Mouse (Mus musculus) CH12.LX (cell line): Measurements from ENCODE around the gene Plekhg6. TPM values are rescaled to one million over a fixed set of nuclear protein-coding genes. Genes with fewer than 3 reads are reported as not detected.

Experiments used
- DNase-seq: peaks from one replicate; pipeline ENCODE4 v3.0.0-alpha.2; 2013; ENCODE audit errors: extremely low read depth
- H3K27ac ChIP-seq: 2 replicates; pipeline ENCODE4 v1.5.1; 2012; ENCODE audit warnings: low read depth, mild to moderate bottlenecking, control low read depth, moderate library complexity; ENCODE audit not compliant: insufficient read depth
- H3K27me3 ChIP-seq: replicated peaks from 2 replicates; pipeline ENCODE3; 2012; ENCODE audit warnings: inconsistent platforms
- H3K36me3 ChIP-seq, 2 experiments: replicated peaks in 1 of 2; 2 replicates each; pipeline versions ENCODE3 to v1.6.1; 2012; ENCODE audit warnings: inconsistent platforms in 1 of 2, low read length in 1 of 2, mild to moderate bottlenecking in 1 of 2, mixed read lengths in 1 of 2, moderate library complexity in 1 of 2; ENCODE audit not compliant: control insufficient read depth in 1 of 2, insufficient read depth in 1 of 2
- H3K4me1 ChIP-seq, 2 experiments: 2 replicates each; pipeline ENCODE4 v1.6.1; 2012; ENCODE audit warnings: inconsistent platforms in 1 of 2, moderate library complexity in 1 of 2; ENCODE audit not compliant: insufficient read depth in 2 of 2, control insufficient read depth in 1 of 2
- H3K4me2 ChIP-seq: 2 replicates; pipeline ENCODE4 v1.6.1; 2012; ENCODE audit warnings: low read depth, mild to moderate bottlenecking, control low read depth; ENCODE audit not compliant: poor library complexity, insufficient read depth, severe bottlenecking
- H3K4me3 ChIP-seq, 3 experiments: fragments of 150-350 bp in 1 of 3; sonication (generic) in 1 of 3; replicated peaks in 1 of 3; 2 replicates each; pipeline versions ENCODE3 to v1.5.1; 2011 to 2012; ENCODE audit warnings: low read depth in 2 of 3, low read length in 2 of 3, mild to moderate bottlenecking in 2 of 3, moderate library complexity in 2 of 3, control low read depth in 1 of 3, improper control_type of control experiment in 1 of 3, inconsistent platforms in 1 of 3, mixed read lengths in 1 of 3; ENCODE audit not compliant: poor library complexity in 1 of 3
- H3K79me2 ChIP-seq: replicated peaks from 2 replicates; pipeline ENCODE4 v1.6.1; 2012; ENCODE audit warnings: mild to moderate bottlenecking, moderate library complexity; ENCODE audit not compliant: control insufficient read depth, poor library complexity, insufficient read depth, severe bottlenecking; ENCODE audit errors: extremely low read depth
- H3K9ac ChIP-seq: 2 replicates; pipeline ENCODE4 v1.6.1; 2012; ENCODE audit warnings: low read depth, mild to moderate bottlenecking, control low read depth, moderate library complexity; ENCODE audit not compliant: insufficient read depth
- H3K9me3 ChIP-seq: replicated peaks from 2 replicates; pipeline ENCODE3; 2012; ENCODE audit warnings: low read length, inconsistent platforms, mixed read lengths
- BHLHE40 ChIP-seq: IDR thresholded peaks from 2 replicates; pipeline ENCODE4 v1.6.1; 2011; ENCODE audit warnings: mild to moderate bottlenecking, low read depth, low read length, improper control_type of control experiment
- CHD1 ChIP-seq: IDR thresholded peaks from 2 replicates; pipeline ENCODE4 v1.6.1; 2012; ENCODE audit warnings: low read depth, low read length, improper control_type of control experiment, inconsistent platforms
- CHD2 ChIP-seq: IDR thresholded peaks from 2 replicates; pipeline ENCODE4 v1.6.1; 2011; ENCODE audit warnings: low read length, improper control_type of control experiment
- CTCF ChIP-seq, 2 experiments: IDR thresholded peaks in 1 of 2; conservative IDR thresholded peaks in 1 of 2; 2 replicates each; pipeline ENCODE4 v1.5.1; 2011 to 2012; ENCODE audit warnings: low read depth in 2 of 2, low read length in 2 of 2, improper control_type of control experiment in 1 of 2, inconsistent platforms in 1 of 2, mild to moderate bottlenecking in 1 of 2, moderate library complexity in 1 of 2
- ELF1 ChIP-seq: IDR thresholded peaks from 2 replicates; pipeline ENCODE4 v1.6.1; 2014; ENCODE audit warnings: low read depth, mild to moderate bottlenecking, inconsistent platforms, low read length, improper control_type of control experiment
- EP300 ChIP-seq: IDR thresholded peaks from 2 replicates; pipeline ENCODE4 v1.6.1; 2011; ENCODE audit warnings: low read length, improper control_type of control experiment
- GABPA ChIP-seq: IDR thresholded peaks from 2 replicates; pipeline ENCODE4 v1.6.1; 2012; ENCODE audit warnings: low read depth, low read length, improper control_type of control experiment, inconsistent platforms; ENCODE audit not compliant: insufficient replicate concordance
- IRF4 ChIP-seq: IDR thresholded peaks from 2 replicates; pipeline ENCODE4 v1.6.1; 2014; ENCODE audit warnings: low read depth, mild to moderate bottlenecking, inconsistent platforms, low read length, improper control_type of control experiment
- JUN ChIP-seq: IDR thresholded peaks from 2 replicates; pipeline ENCODE4 v1.6.1; 2011; ENCODE audit warnings: low read depth, mild to moderate bottlenecking, low read length, improper control_type of control experiment, moderate library complexity; ENCODE audit not compliant: insufficient read depth
- MAFK ChIP-seq: IDR thresholded peaks from 2 replicates; pipeline ENCODE4 v1.6.1; 2011; ENCODE audit warnings: low read length, improper control_type of control experiment; ENCODE audit not compliant: insufficient replicate concordance
- MAX ChIP-seq: IDR thresholded peaks from 2 replicates; pipeline ENCODE4 v1.6.1; 2011; ENCODE audit warnings: low read length, improper control_type of control experiment
- MEF2A ChIP-seq: IDR thresholded peaks from 2 replicates; pipeline ENCODE4 v1.6.1; 2014; ENCODE audit warnings: low read depth, mild to moderate bottlenecking, inconsistent platforms, low read length, improper control_type of control experiment, borderline replicate concordance
- MXI1 ChIP-seq: IDR thresholded peaks from 2 replicates; pipeline ENCODE4 v1.6.1; 2011; ENCODE audit warnings: mild to moderate bottlenecking, low read depth, low read length, improper control_type of control experiment
- MYC ChIP-seq: IDR thresholded peaks from 2 replicates; pipeline ENCODE4 v1.6.1; 2011; ENCODE audit warnings: low read depth, mild to moderate bottlenecking, improper control_type of control experiment, low read length
- NELFE ChIP-seq: IDR thresholded peaks from 2 replicates; pipeline ENCODE4 v1.6.1; 2011; ENCODE audit warnings: low read depth, low read length, improper control_type of control experiment
- NRF1 ChIP-seq: IDR thresholded peaks from 2 replicates; pipeline ENCODE4 v1.6.1; 2014; ENCODE audit warnings: low read depth, mild to moderate bottlenecking, inconsistent platforms, low read length, improper control_type of control experiment, moderate library complexity
- PAX5 ChIP-seq: IDR thresholded peaks from 2 replicates; pipeline ENCODE4 v1.6.1; 2012; ENCODE audit warnings: low read length, inconsistent platforms, mixed read lengths
- POLR2A ChIP-seq: IDR thresholded peaks from 2 replicates; pipeline ENCODE4 v1.6.1; 2011; ENCODE audit warnings: low read depth, mild to moderate bottlenecking, improper control_type of control experiment, low read length
- POLR2AphosphoS2 ChIP-seq: IDR thresholded peaks from 2 replicates; pipeline ENCODE4 v1.6.1; 2011; ENCODE audit warnings: low read depth, low read length, improper control_type of control experiment
- RAD21 ChIP-seq: IDR thresholded peaks from 2 replicates; pipeline ENCODE4 v1.6.1; 2011; ENCODE audit warnings: low read depth, mild to moderate bottlenecking, low read length, improper control_type of control experiment, moderate library complexity
- RCOR1 ChIP-seq: conservative IDR thresholded peaks from 2 replicates; pipeline ENCODE4 v1.6.1; 2012; ENCODE audit warnings: low read depth, mild to moderate bottlenecking, inconsistent platforms, low read length, improper control_type of control experiment
- TBP ChIP-seq: conservative IDR thresholded peaks from 2 replicates; pipeline ENCODE4 v1.6.1; 2011; ENCODE audit warnings: low read depth, low read length, improper control_type of control experiment
- TCF12 ChIP-seq: IDR thresholded peaks from 2 replicates; pipeline ENCODE4 v1.6.1; 2014; ENCODE audit warnings: low read depth, mild to moderate bottlenecking, inconsistent platforms, low read length, improper control_type of control experiment
- UBTF ChIP-seq: IDR thresholded peaks from 2 replicates; pipeline ENCODE4 v1.6.1; 2012; ENCODE audit warnings: low read depth, mild to moderate bottlenecking, inconsistent platforms, low read length, improper control_type of control experiment, moderate library complexity
- USF1 ChIP-seq: IDR thresholded peaks from 2 replicates; pipeline ENCODE4 v1.6.1; 2014; ENCODE audit warnings: low read depth, mild to moderate bottlenecking, inconsistent platforms, low read length, improper control_type of control experiment
- USF2 ChIP-seq: conservative IDR thresholded peaks from 2 replicates; pipeline ENCODE4 v1.6.1; 2011; ENCODE audit warnings: low read depth, low read length, improper control_type of control experiment
- ZC3H11A ChIP-seq: IDR thresholded peaks from 2 replicates; pipeline ENCODE4 v1.6.1; 2012; ENCODE audit warnings: low read depth, mild to moderate bottlenecking, inconsistent platforms, low read length, improper control_type of control experiment
- ZMIZ1 ChIP-seq: IDR thresholded peaks from 2 replicates; pipeline ENCODE4 v1.6.1; 2012; ENCODE audit warnings: low read depth, mild to moderate bottlenecking, inconsistent platforms, low read length, improper control_type of control experiment
- ZNF384 ChIP-seq: IDR thresholded peaks from 2 replicates; pipeline ENCODE4 v1.6.1; 2012; ENCODE audit warnings: low read depth, low read length, improper control_type of control experiment, inconsistent platforms
- dilution Hi-C: fragments of 300-500 bp; cut with MboI; formaldehyde crosslinking; loops from 2 replicates; pipeline ENCODE4 v1.14.3; 2020; ENCODE audit warnings: low sequenced_read_pairs; ENCODE audit not compliant: extremely low pct_unique_long_range_greater_than_20kb, extremely low pct_ligation_motif_present
- in situ Hi-C: fragments of 300-500 bp; cut with MboI; formaldehyde crosslinking; loops from 3 replicates; pipeline ENCODE4 v1.14.3; 2019; ENCODE audit warnings: low sequenced_read_pairs, low pct_ligation_motif_present, low pct_unique_long_range_greater_than_20kb, mixed read lengths
- polyA plus RNA-seq: library from polyadenylated mRNA; unstranded; fragments of >175 nt; gene quantifications from 2 replicates; pipeline ENCODE4 v1.2.1, GENCODE M21; 2012; ENCODE audit warnings: low read depth; ENCODE audit not compliant: insufficient read length
- total RNA-seq, 2 experiments: library from RNA; depleted of rRNA; stranded (reverse); fragments of 300-350 nt in 1 of 2; fragments of >200 nt in 1 of 2; gene quantifications; 2 replicates each; pipeline ENCODE4 v1.2.3; 2012 to 2014

The Plekhg6 gene
- total and polyA plus RNA-seq, 3 experiments: not detected

- no peak overlapping the region for H3K4me3 ChIP-seq
- dilution Hi-C loops: no loop called here
- no peak for DNase-seq
- H3K79me2 ChIP-seq: no peaks in the 10 kb centered on the region
- no peak overlapping the region for H3K4me2 ChIP-seq
- in situ Hi-C loops: no loop called here
- H3K36me3 ChIP-seq: no peaks in the 10 kb centered on the region
- TF ChIP-seq EP300 (no peak), RAD21 (no peak), ZMIZ1 (no peak), POLR2A (no peak), ZC3H11A (no peak), ELF1 (no peak), TCF12 (no peak), UBTF (no peak), TBP (no peak), JUN (no peak), MXI1 (no peak), MYC (no peak)
- no peak overlapping the region for H3K9ac ChIP-seq
- peaks cover 88% of the 10 kb centered on the region for H3K27me3 ChIP-seq
- no peaks in the 10 kb centered on the region for H3K9me3 ChIP-seq
- no peak overlapping the region for H3K27ac ChIP-seq
- peaks cover 0 to 5% of the 10 kb centered on the region in 2 experiments; a peak in 1 of 4 replicates for H3K4me1 ChIP-seq
Observed at GRCm38 (mm10) chr6:125382024-125382423, 1.4 kb upstream of the Plekhg6 start.

GRCm38 (mm10) chr6:125379781-125380180 lies 812 bp downstream of the Plekhg6 start:
- dilution Hi-C loops (no loop called here), in situ Hi-C loops (no loop called here)
- Histone ChIP-seq H3K9ac (no peak overlapping the region), H3K79me2 (no peaks in the 10 kb centered on the region), H3K36me3 (no peaks in the 10 kb centered on the region), H3K27me3 (peaks cover 92% of the 10 kb centered on the region), H3K4me3 (no peak overlapping the region), H3K4me2 (no peak overlapping the region), H3K27ac (no peak overlapping the region), H3K9me3 (no peaks in the 10 kb centered on the region), H3K4me1 (peaks cover 0 to 4% of the 10 kb centered on the region in 2 experiments; a peak in 1 of 4 replicates)
- no peak for DNase-seq
- no peak for TF ChIP-seq MAX

- H3K9me3 ChIP-seq: no peaks in the 10 kb centered on the region
- H3K4me3 ChIP-seq: no peak overlapping the region
- TF ChIP-seq NRF1 (no peak), ZNF384 (no peak), CHD2 (no peak), CTCF (conservative IDR thresholded peaks at IDR 0.05 in 1 of 2, IDR thresholded peaks at IDR 0.05 in 1 of 2; ENCODE audit: low read depth in 2 of 2, low read length in 2 of 2) (no peak), USF1 (no peak), ZC3H11A (no peak), PAX5 (no peak), RCOR1 (no peak), ELF1 (no peak), IRF4 (no peak), MEF2A (no peak), POLR2AphosphoS2 (no peak), CHD1 (no peak), BHLHE40 (no peak), NELFE (no peak), MAFK (no peak), USF2 (no peak), GABPA (no peak)
- TF ChIP-seq, all 38 proteins: peak for 0
Observed at GRCm38 (mm10) chr6:125378621-125379020, 2.0 kb downstream of the Plekhg6 start.

More at GRCm38 (mm10) chr6:125378621-125379020, 2.0 kb downstream of the Plekhg6 start:
- Histone ChIP-seq H3K27ac (no peak overlapping the region), H3K4me2 (no peak overlapping the region), H3K4me1 (no peaks in the 10 kb centered on the region), H3K79me2 (no peaks in the 10 kb centered on the region), H3K27me3 (peaks cover 93% of the 10 kb centered on the region), H3K36me3 (no peaks in the 10 kb centered on the region), H3K9ac (no peak overlapping the region)
- no peak for DNase-seq
- in situ Hi-C loops (no loop called here), dilution Hi-C loops (no loop called here)
